Mouse (Mus musculus) kidney, embryonic 16.5 days (tissue): ENCODE data around the gene Baiap2l2. TPM values are rescaled to one million over a fixed set of nuclear protein-coding genes. Genes with fewer than 3 reads are reported as not detected.

Experiments
- ATAC-seq: fragments of 200-750 bp; cut with Nextera tagmentation; 2 replicates; pipeline ENCODE4 v1.8.0; 2017; ENCODE audit warnings: moderate TSS enrichment; ENCODE audit not compliant: low FRiP score, low TSS enrichment
- H3K27ac ChIP-seq: fragments of 300-500 bp; sonication (generic); 2 replicates; pipeline ENCODE4 v1.5.1; 2014; ENCODE audit warnings: low read length
- H3K27me3 ChIP-seq: fragments of 300-500 bp; sonication (generic); 2 replicates; pipeline ENCODE4 v1.6.1; 2014; ENCODE audit warnings: low read length, control low read depth, mixed read lengths; ENCODE audit not compliant: insufficient read depth
- H3K36me3 ChIP-seq: fragments of 300-500 bp; sonication (generic); 2 replicates; pipeline ENCODE4 v1.6.1; 2014; ENCODE audit warnings: low read length, control low read depth, mixed read lengths; ENCODE audit not compliant: insufficient read depth
- H3K4me1 ChIP-seq: fragments of 300-500 bp; sonication (generic); 2 replicates; pipeline ENCODE4 v1.6.1; 2014; ENCODE audit warnings: low read length, control low read depth, mixed read lengths; ENCODE audit not compliant: insufficient read depth
- H3K4me2 ChIP-seq: fragments of 300-500 bp; sonication (generic); replicated peaks from 2 replicates; pipeline ENCODE4 v1.6.1; 2014; ENCODE audit warnings: low read depth, low read length
- H3K4me3 ChIP-seq: fragments of 300-500 bp; sonication (generic); 2 replicates; pipeline ENCODE4 v1.5.1; 2014; ENCODE audit warnings: mild to moderate bottlenecking, low read length
- H3K9ac ChIP-seq: fragments of 300-500 bp; sonication (generic); replicated peaks from 2 replicates; pipeline ENCODE4 v1.6.1; 2014; ENCODE audit warnings: low read length
- H3K9me3 ChIP-seq: fragments of 300-500 bp; sonication (generic); 2 replicates; pipeline ENCODE4 v1.6.1; 2016; ENCODE audit warnings: low read length, control low read depth
- WGBS: fragments of 180-500 bp; shearing (Covaris S2); extraction: QIAGEN DNeasy Blood & Tissue Kit; methylation state at CpG from one replicate; pipeline ENCODE4 v1.1.7; 2014; 5-methylcytosine and 5-hydroxymethylcytosine counted together
- polyA plus RNA-seq: library from polyadenylated mRNA; unstranded; fragments of >200 nt; fragmentation: Nextera tagmentation; extraction: Ambion mirVana; gene quantifications from 2 replicates; pipeline ENCODE4 v1.2.1, GENCODE M21; 2015

Baiap2l2 gene
- polyA plus RNA-seq, 1 experiment from 2014 or later = 17.7 TPM

GRCm38 (mm10) chr15:79304832-79305231 is 19.5 kb upstream of the Baiap2l2 start:
- Histone ChIP-seq H3K4me2 (no peak overlapping the region), H3K4me3 (no peak overlapping the region), H3K9ac (no peak overlapping the region), H3K27ac (no peak overlapping the region), H3K9me3 (no peaks in the 10 kb centered on the region), H3K36me3 (peaks cover 7% of the 10 kb centered on the region; the same call in 1 of the 2 replicates), H3K4me1 (no peaks in the 10 kb centered on the region), H3K27me3 (no peaks in the 10 kb centered on the region)
- ATAC-seq = no peak
- WGBS = 71% methylated on average over 4 of the region's 5 CpGs

GRCm38 (mm10) chr15:79303725-79304124 is 18.4 kb upstream of the Baiap2l2 start:
- H3K9me3 ChIP-seq = no peaks in the 10 kb centered on the region
- no peak overlapping the region for H3K4me2 ChIP-seq
- no peak overlapping the region for H3K27ac ChIP-seq
- H3K27me3 ChIP-seq = no peaks in the 10 kb centered on the region
- H3K36me3 ChIP-seq = peaks cover 7% of the 10 kb centered on the region; the same call in 1 of the 2 replicates
- H3K4me1 ChIP-seq = no peaks in the 10 kb centered on the region
- WGBS = 77% methylated on average over 8 of the region's 8 CpGs
- no peak for ATAC-seq
- H3K9ac ChIP-seq = no peak overlapping the region
- no peak overlapping the region for H3K4me3 ChIP-seq

- no peak overlapping the region for H3K9ac ChIP-seq
Observed at GRCm38 (mm10) chr15:79299563-79300155, 14.3 kb upstream of the Baiap2l2 start.

GRCm38 (mm10) chr15:79298553-79298952 is 13.2 kb upstream of the Baiap2l2 start:
- Histone ChIP-seq H3K4me3 (no peak overlapping the region), H3K27me3 (no peaks in the 10 kb centered on the region), H3K27ac (no peak overlapping the region), H3K36me3 (0 out of 2 replicates have a peak, but pooled peaks cover 2% of the 10 kb centered on the region), H3K9ac (no peak overlapping the region), H3K9me3 (no peaks in the 10 kb centered on the region), H3K4me2 (no peak overlapping the region), H3K4me1 (no peaks in the 10 kb centered on the region)
- no peak for ATAC-seq
- 83% methylated on average over 6 of the region's 6 CpGs for WGBS

More at GRCm38 (mm10) chr15:79299563-79300155, 14.3 kb upstream of the Baiap2l2 start:
- ATAC-seq = no peak
- 74% methylated on average over 2 of the region's 2 CpGs for WGBS
- Histone ChIP-seq H3K27ac (no peak overlapping the region), H3K36me3 (0 out of 2 replicates have a peak, but pooled peaks cover 2% of the 10 kb centered on the region), H3K9me3 (no peaks in the 10 kb centered on the region), H3K4me3 (no peak overlapping the region), H3K4me2 (no peak overlapping the region), H3K27me3 (no peaks in the 10 kb centered on the region), H3K4me1 (no peaks in the 10 kb centered on the region)

- H3K4me2 ChIP-seq = no peak overlapping the region
- H3K36me3 ChIP-seq = no peaks in the 10 kb centered on the region
- H3K9ac ChIP-seq = no peak overlapping the region
- no peaks in the 10 kb centered on the region for H3K9me3 ChIP-seq
- ATAC-seq = no peak
- H3K4me3 ChIP-seq = no peak overlapping the region
- 87% methylated on average over 9 of the region's 9 CpGs for WGBS
- H3K27me3 ChIP-seq = no peaks in the 10 kb centered on the region
- H3K27ac ChIP-seq = no peak overlapping the region
- H3K4me1 ChIP-seq = no peaks in the 10 kb centered on the region
Observed at GRCm38 (mm10) chr15:79292779-79293178, 7.4 kb upstream of the Baiap2l2 start.

- Histone ChIP-seq H3K4me3 (no peak overlapping the region), H3K27me3 (no peaks in the 10 kb centered on the region), H3K4me2 (no peak overlapping the region), H3K27ac (no peak overlapping the region), H3K9me3 (no peaks in the 10 kb centered on the region), H3K4me1 (peaks cover 5% of the 10 kb centered on the region; the same call in 1 of the 2 replicates), H3K9ac (no peak overlapping the region), H3K36me3 (no peaks in the 10 kb centered on the region; the same call in none of the 2 replicates)
- no peak for ATAC-seq
- 63% methylated on average over 3 of the region's 3 CpGs for WGBS
Observed at GRCm38 (mm10) chr15:79290340-79290739, 5.0 kb upstream of the Baiap2l2 start.

GRCm38 (mm10) chr15:79289441-79289840 is 4.1 kb upstream of the Baiap2l2 start:
- WGBS = 52% methylated on average over 12 of the region's 12 CpGs
- no peak overlapping the region for H3K4me3 ChIP-seq
- H3K27me3 ChIP-seq = no peaks in the 10 kb centered on the region
- H3K4me2 ChIP-seq = no peak overlapping the region
- ATAC-seq = no peak
- peaks cover 5% of the 10 kb centered on the region; the same call in 1 of the 2 replicates for H3K4me1 ChIP-seq
- H3K9ac ChIP-seq = no peak overlapping the region
- H3K9me3 ChIP-seq = no peaks in the 10 kb centered on the region
- no peaks in the 10 kb centered on the region; the same call in none of the 2 replicates for H3K36me3 ChIP-seq
- H3K27ac ChIP-seq = no peak overlapping the region

- no peak for ATAC-seq
- H3K27me3 ChIP-seq = no peaks in the 10 kb centered on the region
- H3K4me2 ChIP-seq = no peak overlapping the region
- no peak overlapping the region for H3K9ac ChIP-seq
- peaks cover 5% of the 10 kb centered on the region; the same call in 1 of the 2 replicates for H3K4me1 ChIP-seq
- H3K4me3 ChIP-seq = no peak overlapping the region
- no peaks in the 10 kb centered on the region; the same call in none of the 2 replicates for H3K36me3 ChIP-seq
- H3K9me3 ChIP-seq = no peaks in the 10 kb centered on the region
- 90% methylated on average over 3 of the region's 3 CpGs for WGBS
- no peak overlapping the region for H3K27ac ChIP-seq
Observed at GRCm38 (mm10) chr15:79288387-79288786, 3.0 kb upstream of the Baiap2l2 start.

GRCm38 (mm10) chr15:79287091-79287490 is 1.8 kb upstream of the Baiap2l2 start:
- 93% methylated on average over 7 of the region's 7 CpGs for WGBS
- peak; percentile 62; the same call in 1 of the 2 replicates for ATAC-seq
- H3K27me3 ChIP-seq = no peaks in the 10 kb centered on the region
- H3K27ac ChIP-seq = peak overlapping the region; percentile 77
- H3K4me2 ChIP-seq = no peak overlapping the region
- no peaks in the 10 kb centered on the region; the same call in none of the 2 replicates for H3K36me3 ChIP-seq
- no peak overlapping the region for H3K4me3 ChIP-seq
- peaks cover 5% of the 10 kb centered on the region; the same call in 1 of the 2 replicates for H3K4me1 ChIP-seq
- no peak overlapping the region for H3K9ac ChIP-seq
- no peaks in the 10 kb centered on the region for H3K9me3 ChIP-seq

- H3K27ac ChIP-seq = peak overlapping the region; percentile 77
- no peak overlapping the region; the same call in 1 of the 2 replicates for H3K9ac ChIP-seq
- H3K9me3 ChIP-seq = no peaks in the 10 kb centered on the region
- 77% methylated on average over 7 of the region's 7 CpGs for WGBS
- no peaks in the 10 kb centered on the region for H3K27me3 ChIP-seq
- H3K4me2 ChIP-seq = no peak overlapping the region
- peaks cover 5% of the 10 kb centered on the region; the same call in 1 of the 2 replicates for H3K4me1 ChIP-seq
- H3K36me3 ChIP-seq = no peaks in the 10 kb centered on the region; the same call in none of the 2 replicates
- peak; percentile 21; the same call in 1 of the 2 replicates for ATAC-seq
- no peak overlapping the region for H3K4me3 ChIP-seq
Observed at GRCm38 (mm10) chr15:79286141-79286540, 804 bp upstream of the Baiap2l2 start.
